Mouse (Mus musculus) G1E (cell line): ENCODE measurements around the gene Gm45785.
A peak's percentile ranks its signal among the peaks of the same experiment; 100 is the strongest.

Experiments used
- CTCF ChIP-seq: IDR thresholded peaks from 2 replicates; pipeline ENCODE4 v1.5.1; 2012; ENCODE audit warnings: low read depth, low read length, inconsistent platforms, mixed read lengths
- POLR2AphosphoS5 ChIP-seq: IDR thresholded peaks from 2 replicates; pipeline ENCODE4 v1.6.1; 2012; ENCODE audit warnings: low read depth, low read length, inconsistent platforms; ENCODE audit not compliant: insufficient replicate concordance

- TF ChIP-seq CTCF (peak; percentile 62), POLR2AphosphoS5 (no peak)
Measured at GRCm38 (mm10) chr7:140805704-140806103, 50.4 kb downstream of the Gm45785 start.
